Mouse (Mus musculus): ENCODE data around the gene Tradd. TPM values are rescaled to one million over a fixed set of nuclear protein-coding genes. Genes with fewer than 3 reads are reported as not detected.

Tradd gene
- polyA plus RNA-seq, 1 experiment: 8.7 TPM

Other genes starting within 250 kb of the Tradd start
- not detected in 2 replicates for gene Ces3a, start 216.0 kb downstream of the Tradd start, polyA plus RNA-seq (2012; rRNA removed)
- gene Ces3b, start 180.9 kb downstream of the Tradd start, polyA plus RNA-seq (2012; rRNA removed): not detected in 2 replicates
- gene Ces4a, start 132.8 kb downstream of the Tradd start, polyA plus RNA-seq (2012; rRNA removed): not detected in 2 replicates
- 25.2 and 28.1 TPM in 2 replicates for gene Cbfb, start 93.9 kb downstream of the Tradd start, polyA plus RNA-seq (2012; rRNA removed)
- 35.6 and 41.5 TPM in 2 replicates for gene D230025D16Rik, start 39.5 kb downstream of the Tradd start, polyA plus RNA-seq (2012; rRNA removed)
- 3.9 and 4.5 TPM in 2 replicates for gene B3gnt9, start 9.5 kb downstream of the Tradd start, polyA plus RNA-seq (2012; rRNA removed)
- gene Fbxl8, start within 50 bp of the Tradd start, polyA plus RNA-seq (2012; rRNA removed): 2.0 and 2.1 TPM in 2 replicates
- gene Hsf4, start 5.2 kb upstream of the Tradd start, polyA plus RNA-seq (2012; rRNA removed): 20.2 and 20.7 TPM in 2 replicates
- 13.4 and 14.2 TPM in 2 replicates for gene Nol3, start 11.5 kb upstream of the Tradd start, polyA plus RNA-seq (2012; rRNA removed)
- 33.3 and 33.4 TPM in 2 replicates for gene 4931428F04Rik, start 25.3 kb upstream of the Tradd start, polyA plus RNA-seq (2012; rRNA removed)
- 2.2 and 2.4 TPM in 2 replicates for gene Exoc3l, start 31.5 kb upstream of the Tradd start, polyA plus RNA-seq (2012; rRNA removed)
- 59.9 and 67.7 TPM in 2 replicates for gene E2f4, start 33.1 kb upstream of the Tradd start, polyA plus RNA-seq (2012; rRNA removed)
- 2.4 and 2.6 TPM in 2 replicates for gene Elmo3, start 41.0 kb upstream of the Tradd start, polyA plus RNA-seq (2012; rRNA removed)
- gene Lrrc29, start 61.7 kb upstream of the Tradd start, polyA plus RNA-seq (2012; rRNA removed): 3.5 and 4.8 TPM in 2 replicates
- gene Tmem208, start 61.7 kb upstream of the Tradd start, polyA plus RNA-seq (2012; rRNA removed): 73.1 and 74.3 TPM in 2 replicates
- 3.8 and 4.2 TPM in 2 replicates for gene Fhod1, start 83.3 kb upstream of the Tradd start, polyA plus RNA-seq (2012; rRNA removed)
- gene Slc9a5, start 84.2 kb upstream of the Tradd start, polyA plus RNA-seq (2012; rRNA removed): 26.1 and 26.4 TPM in 2 replicates
- gene Plekhg4, start 108.7 kb upstream of the Tradd start, polyA plus RNA-seq (2012; rRNA removed): 3.2 TPM in 2 replicates
- gene Kctd19, start 148.9 kb upstream of the Tradd start, polyA plus RNA-seq (2012; rRNA removed): not detected in 2 replicates
- gene Lrrc36, start 149.0 kb upstream of the Tradd start, polyA plus RNA-seq (2012; rRNA removed): 0.34 and 0.53 TPM in 2 replicates
- gene Tppp3, start 206.9 kb upstream of the Tradd start, polyA plus RNA-seq (2012; rRNA removed): 66.7 and 76.4 TPM in 2 replicates
- 75.3 and 75.7 TPM in 2 replicates for gene Zdhhc1, start 232.3 kb upstream of the Tradd start, polyA plus RNA-seq (2012; rRNA removed)

All from frontal cortex, adult 2 months (tissue).